Mouse (Mus musculus) spleen, adult 2 months (tissue): ENCODE data around the gene Pole3.

Experiments
- CTCF ChIP-seq: fragments of 200-500 bp; IDR thresholded peaks from 2 replicates; pipeline ENCODE4 v1.5.1; 2011; ENCODE audit warnings: mild to moderate bottlenecking, inconsistent platforms; ENCODE audit not compliant: insufficient read depth, insufficient read length, insufficient replicate concordance; ENCODE audit errors: extremely low read depth
- POLR2A ChIP-seq: fragments of 200-500 bp; IDR thresholded peaks from 2 replicates; pipeline ENCODE4 v1.6.1; 2011; ENCODE audit warnings: low read depth, low read length, inconsistent platforms

GRCm38 (mm10) chr4:62494230-62494629, 30.6 kb downstream of the Pole3 start:
- no peak for TF ChIP-seq CTCF
- no peak for TF ChIP-seq POLR2A
